Mouse (Mus musculus): ENCODE results near the gene Trip10. TPM values are rescaled to one million over a fixed set of nuclear protein-coding genes. Genes with fewer than 3 reads are reported as not detected.

Gene Trip10
- polyA plus RNA-seq, 1 experiment from 2014 or later: 21.7 TPM

- Histone ChIP-seq H3K27ac (ENCODE audit: low read depth, low read length) (no peak overlapping the region), H3K9ac (ENCODE audit: low read length) (no peak overlapping the region), H3K4me1 (ENCODE audit: control insufficient read depth, insufficient read depth, low read length) (no peaks in the 10 kb centered on the region), H3K4me3 (ENCODE audit: low read depth, low read length) (no peak overlapping the region), H3K27me3 (ENCODE audit: control insufficient read depth, insufficient read depth, low read length) (no peaks in the 10 kb centered on the region), H3K36me3 (ENCODE audit: control insufficient read depth, insufficient read depth, low read length) (peaks cover 12% of the 10 kb centered on the region), H3K4me2 (ENCODE audit: low read depth) (no peak overlapping the region), H3K9me3 (ENCODE audit: control insufficient read depth, low read length) (no peaks in the 10 kb centered on the region)
- WGBS: 96% methylated on average over 22 of the region's 22 CpGs
- no peak for DNase-seq (ENCODE audit: low spot score)
- no peak for ATAC-seq (ENCODE audit: insufficient read depth, low FRiP score, low TSS enrichment)
Measured at GRCm38 (mm10) chr17:57256921-57257485, 7.7 kb downstream of the Trip10 start.

- H3K4me1 ChIP-seq (ENCODE audit: control insufficient read depth, insufficient read depth, low read length): no peaks in the 10 kb centered on the region
- no peak overlapping the region for H3K4me3 ChIP-seq (ENCODE audit: low read depth, low read length)
- H3K27ac ChIP-seq (ENCODE audit: low read depth, low read length): no peak overlapping the region
- no peak overlapping the region for H3K9ac ChIP-seq (ENCODE audit: low read length)
- ATAC-seq (ENCODE audit: insufficient read depth, low FRiP score, low TSS enrichment): no peak
- no peak overlapping the region for H3K4me2 ChIP-seq (ENCODE audit: low read depth)
- DNase-seq (ENCODE audit: low spot score): no peak
- 94% methylated on average over 3 of the region's 3 CpGs for WGBS
- no peaks in the 10 kb centered on the region for H3K9me3 ChIP-seq (ENCODE audit: control insufficient read depth, low read length)
- H3K36me3 ChIP-seq (ENCODE audit: control insufficient read depth, insufficient read depth, low read length): peaks cover 14% of the 10 kb centered on the region
- H3K27me3 ChIP-seq (ENCODE audit: control insufficient read depth, insufficient read depth, low read length): no peaks in the 10 kb centered on the region
Measured at GRCm38 (mm10) chr17:57258191-57258590, 8.9 kb downstream of the Trip10 start.

- Histone ChIP-seq H3K36me3 (ENCODE audit: control insufficient read depth, insufficient read depth, low read length) (peaks cover 13% of the 10 kb centered on the region), H3K9me3 (ENCODE audit: control insufficient read depth, low read length) (no peaks in the 10 kb centered on the region), H3K27me3 (ENCODE audit: control insufficient read depth, insufficient read depth, low read length) (no peaks in the 10 kb centered on the region), H3K4me3 (ENCODE audit: low read depth, low read length) (no peak overlapping the region), H3K27ac (ENCODE audit: low read depth, low read length) (no peak overlapping the region), H3K9ac (ENCODE audit: low read length) (no peak overlapping the region), H3K4me1 (ENCODE audit: control insufficient read depth, insufficient read depth, low read length) (no peaks in the 10 kb centered on the region), H3K4me2 (ENCODE audit: low read depth) (no peak overlapping the region)
- no peak for ATAC-seq (ENCODE audit: insufficient read depth, low FRiP score, low TSS enrichment)
- 93% methylated on average over 8 of the region's 8 CpGs for WGBS
- no peak for DNase-seq (ENCODE audit: low spot score)
Measured at GRCm38 (mm10) chr17:57259742-57260141, 10.5 kb downstream of the Trip10 start.

- no peaks in the 10 kb centered on the region for H3K9me3 ChIP-seq (ENCODE audit: control insufficient read depth, low read length)
- ATAC-seq (ENCODE audit: insufficient read depth, low FRiP score, low TSS enrichment): no peak
- H3K4me3 ChIP-seq (ENCODE audit: low read depth, low read length): no peak overlapping the region
- no peak for DNase-seq (ENCODE audit: low spot score)
- H3K4me2 ChIP-seq (ENCODE audit: low read depth): no peak overlapping the region
- H3K9ac ChIP-seq (ENCODE audit: low read length): no peak overlapping the region
- H3K27me3 ChIP-seq (ENCODE audit: control insufficient read depth, insufficient read depth, low read length): no peaks in the 10 kb centered on the region
- WGBS: 92% methylated on average over 9 of the region's 9 CpGs
- no peaks in the 10 kb centered on the region for H3K4me1 ChIP-seq (ENCODE audit: control insufficient read depth, insufficient read depth, low read length)
- H3K36me3 ChIP-seq (ENCODE audit: control insufficient read depth, insufficient read depth, low read length): peaks cover 12% of the 10 kb centered on the region
- no peak overlapping the region for H3K27ac ChIP-seq (ENCODE audit: low read depth, low read length)
Measured at GRCm38 (mm10) chr17:57260351-57260750, 11.1 kb downstream of the Trip10 start.

GRCm38 (mm10) chr17:57261286-57261685 lies 12.0 kb downstream of the Trip10 start:
- no peaks in the 10 kb centered on the region for H3K4me1 ChIP-seq (ENCODE audit: control insufficient read depth, insufficient read depth, low read length)
- DNase-seq (ENCODE audit: low spot score): no peak
- peaks cover 12% of the 10 kb centered on the region for H3K36me3 ChIP-seq (ENCODE audit: control insufficient read depth, insufficient read depth, low read length)
- no peaks in the 10 kb centered on the region for H3K9me3 ChIP-seq (ENCODE audit: control insufficient read depth, low read length)
- ATAC-seq (ENCODE audit: insufficient read depth, low FRiP score, low TSS enrichment): no peak
- H3K27me3 ChIP-seq (ENCODE audit: control insufficient read depth, insufficient read depth, low read length): no peaks in the 10 kb centered on the region
- H3K27ac ChIP-seq (ENCODE audit: low read depth, low read length): no peak overlapping the region
- H3K4me2 ChIP-seq (ENCODE audit: low read depth): no peak overlapping the region
- 93% methylated on average over 4 of the region's 4 CpGs for WGBS
- H3K9ac ChIP-seq (ENCODE audit: low read length): no peak overlapping the region
- H3K4me3 ChIP-seq (ENCODE audit: low read depth, low read length): no peak overlapping the region

GRCm38 (mm10) chr17:57261796-57262195 lies 12.5 kb downstream of the Trip10 start:
- no peaks in the 10 kb centered on the region for H3K9me3 ChIP-seq (ENCODE audit: control insufficient read depth, low read length)
- 33% methylated on average over 1 of the region's 1 CpGs for WGBS
- peaks cover 12% of the 10 kb centered on the region for H3K36me3 ChIP-seq (ENCODE audit: control insufficient read depth, insufficient read depth, low read length)
- DNase-seq (ENCODE audit: low spot score) (no peak), ATAC-seq (ENCODE audit: insufficient read depth, low FRiP score, low TSS enrichment) (no peak)
- H3K27me3 ChIP-seq (ENCODE audit: control insufficient read depth, insufficient read depth, low read length): no peaks in the 10 kb centered on the region
- no peak overlapping the region for H3K4me2 ChIP-seq (ENCODE audit: low read depth)
- no peak overlapping the region for H3K27ac ChIP-seq (ENCODE audit: low read depth, low read length)
- no peak overlapping the region for H3K9ac ChIP-seq (ENCODE audit: low read length)
- no peaks in the 10 kb centered on the region for H3K4me1 ChIP-seq (ENCODE audit: control insufficient read depth, insufficient read depth, low read length)
- H3K4me3 ChIP-seq (ENCODE audit: low read depth, low read length): no peak overlapping the region

- H3K9ac ChIP-seq (ENCODE audit: low read length): no peak overlapping the region
- ATAC-seq (ENCODE audit: insufficient read depth, low FRiP score, low TSS enrichment): no peak
- no peaks in the 10 kb centered on the region for H3K9me3 ChIP-seq (ENCODE audit: control insufficient read depth, low read length)
- no peaks in the 10 kb centered on the region for H3K4me1 ChIP-seq (ENCODE audit: control insufficient read depth, insufficient read depth, low read length)
- H3K36me3 ChIP-seq (ENCODE audit: control insufficient read depth, insufficient read depth, low read length): peaks cover 12% of the 10 kb centered on the region
- no peak overlapping the region for H3K4me3 ChIP-seq (ENCODE audit: low read depth, low read length)
- DNase-seq (ENCODE audit: low spot score): no peak
- no peak overlapping the region for H3K27ac ChIP-seq (ENCODE audit: low read depth, low read length)
- H3K27me3 ChIP-seq (ENCODE audit: control insufficient read depth, insufficient read depth, low read length): no peaks in the 10 kb centered on the region
- 93% methylated on average over 17 of the region's 17 CpGs for WGBS
- no peak overlapping the region for H3K4me2 ChIP-seq (ENCODE audit: low read depth)
Measured at GRCm38 (mm10) chr17:57262901-57263550, 13.8 kb downstream of the Trip10 start.

GRCm38 (mm10) chr17:57264164-57264563 lies 14.9 kb downstream of the Trip10 start:
- H3K36me3 ChIP-seq (ENCODE audit: control insufficient read depth, insufficient read depth, low read length): peaks cover 9% of the 10 kb centered on the region
- H3K9me3 ChIP-seq (ENCODE audit: control insufficient read depth, low read length): no peaks in the 10 kb centered on the region
- ATAC-seq (ENCODE audit: insufficient read depth, low FRiP score, low TSS enrichment) (no peak), DNase-seq (ENCODE audit: low spot score) (no peak)
- H3K4me1 ChIP-seq (ENCODE audit: control insufficient read depth, insufficient read depth, low read length): no peaks in the 10 kb centered on the region
- no peak overlapping the region for H3K9ac ChIP-seq (ENCODE audit: low read length)
- 82% methylated on average over 2 of the region's 2 CpGs for WGBS
- no peak overlapping the region for H3K4me3 ChIP-seq (ENCODE audit: low read depth, low read length)
- H3K27me3 ChIP-seq (ENCODE audit: control insufficient read depth, insufficient read depth, low read length): no peaks in the 10 kb centered on the region
- no peak overlapping the region for H3K4me2 ChIP-seq (ENCODE audit: low read depth)
- no peak overlapping the region for H3K27ac ChIP-seq (ENCODE audit: low read depth, low read length)

Measured in neural tube, embryonic 11.5 days (tissue).